Mouse (Mus musculus) stomach, postnatal 0 days (tissue): ENCODE data around the gene Pcsk5.

Experiments
- CTCF ChIP-seq: IDR thresholded peaks from 2 replicates; pipeline ENCODE4 v1.5.1; 2016; ENCODE audit warnings: antibody characterized with exemption, low read depth, mild to moderate bottlenecking, moderate library complexity
- EP300 ChIP-seq: optimal IDR thresholded peaks from 2 replicates; pipeline ENCODE3; 2016; ENCODE audit warnings: antibody characterized with exemption

DNA sequence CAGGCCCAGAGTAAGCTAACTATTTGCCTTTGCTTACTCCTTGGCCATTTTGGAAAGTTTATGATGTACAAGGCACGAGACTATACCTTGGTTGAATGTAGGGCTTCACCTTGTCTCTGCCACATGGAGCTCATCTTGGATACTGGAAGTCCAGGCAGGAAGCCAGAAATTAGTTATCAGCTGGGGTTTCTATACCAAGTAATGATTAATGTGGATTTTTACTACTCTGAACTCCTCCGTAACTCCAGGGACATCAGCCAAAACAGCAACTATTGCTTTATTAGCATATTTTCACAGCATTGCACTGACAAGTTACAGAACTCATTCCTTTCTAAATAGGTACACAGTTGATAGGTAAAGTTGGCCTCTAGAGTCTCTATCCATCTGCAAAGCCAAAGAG is 54.2 kb downstream of the Pcsk5 start:
- no peak for TF ChIP-seq CTCF
- no peak for TF ChIP-seq EP300
